Mouse (Mus musculus): Measurements from ENCODE around the gene Wbp2. TPM values are rescaled to one million over a fixed set of nuclear protein-coding genes. Genes with fewer than 3 reads are reported as not detected.

The Wbp2 gene
- polyA plus RNA-seq, 1 experiment from 2014 or later = 95.4 TPM

- no peak overlapping the region for H3K4me2 ChIP-seq (ENCODE audit: low read depth, low read length)
- no peaks in the 10 kb centered on the region for H3K27me3 ChIP-seq (ENCODE audit: control insufficient read depth, insufficient read depth, low read depth, low read length)
- ATAC-seq (ENCODE audit: low read depth) = no peak
- WGBS = 65% methylated on average over 8 of the region's 8 CpGs
- H3K36me3 ChIP-seq (ENCODE audit: control insufficient read depth, insufficient read depth, low read length) = peaks cover 27% of the 10 kb centered on the region
- no peak overlapping the region for H3K4me3 ChIP-seq (ENCODE audit: low read length)
- no peak overlapping the region for H3K9ac ChIP-seq (ENCODE audit: low read length)
- H3K9me3 ChIP-seq (ENCODE audit: control insufficient read depth, low read length) = no peaks in the 10 kb centered on the region
- no peak overlapping the region for H3K27ac ChIP-seq (ENCODE audit: low read length)
- H3K4me1 ChIP-seq (replicated peaks; ENCODE audit: control insufficient read depth, insufficient read depth, low read length) = no peaks in the 10 kb centered on the region
These were observed 24.3 kb downstream of the Wbp2 start for GRCm38 (mm10) chr11:116062521-116062920.

- H3K4me1 ChIP-seq (replicated peaks; ENCODE audit: control insufficient read depth, insufficient read depth, low read length) = no peaks in the 10 kb centered on the region
- H3K36me3 ChIP-seq (ENCODE audit: control insufficient read depth, insufficient read depth, low read length) = peaks cover 33% of the 10 kb centered on the region
- WGBS = 81% methylated on average over 13 of the region's 13 CpGs
- H3K9me3 ChIP-seq (ENCODE audit: control insufficient read depth, low read length) = no peaks in the 10 kb centered on the region
- ATAC-seq (ENCODE audit: low read depth) = no peak
- H3K4me3 ChIP-seq (ENCODE audit: low read length) = no peak overlapping the region
- no peak overlapping the region for H3K27ac ChIP-seq (ENCODE audit: low read length)
- no peak overlapping the region for H3K9ac ChIP-seq (ENCODE audit: low read length)
- H3K4me2 ChIP-seq (ENCODE audit: low read depth, low read length) = no peak overlapping the region
- H3K27me3 ChIP-seq (ENCODE audit: control insufficient read depth, insufficient read depth, low read depth, low read length) = no peaks in the 10 kb centered on the region
These were observed 25.0 kb downstream of the Wbp2 start for GRCm38 (mm10) chr11:116061641-116062415.

- Histone ChIP-seq H3K4me3 (ENCODE audit: low read length) (no peak overlapping the region), H3K36me3 (ENCODE audit: control insufficient read depth, insufficient read depth, low read length) (peaks cover 43% of the 10 kb centered on the region), H3K27ac (ENCODE audit: low read length) (peak overlapping the region; percentile 50), H3K4me1 (replicated peaks; ENCODE audit: control insufficient read depth, insufficient read depth, low read length) (no peaks in the 10 kb centered on the region), H3K9ac (ENCODE audit: low read length) (no peak overlapping the region), H3K27me3 (ENCODE audit: control insufficient read depth, insufficient read depth, low read depth, low read length) (no peaks in the 10 kb centered on the region), H3K4me2 (ENCODE audit: low read depth, low read length) (no peak overlapping the region), H3K9me3 (ENCODE audit: control insufficient read depth, low read length) (no peaks in the 10 kb centered on the region)
- ATAC-seq (ENCODE audit: low read depth) = peak; percentile 76
- WGBS = 62% methylated on average over 9 of the region's 9 CpGs
These were observed 26.2 kb downstream of the Wbp2 start for GRCm38 (mm10) chr11:116060596-116060995.

- Histone ChIP-seq H3K9ac (ENCODE audit: low read length) (no peak overlapping the region), H3K27ac (ENCODE audit: low read length) (no peak overlapping the region)
These were observed 27.1 kb downstream of the Wbp2 start for GRCm38 (mm10) chr11:116059691-116060025.

GRCm38 (mm10) chr11:116058868-116059690 lies 27.7 kb downstream of the Wbp2 start:
- Histone ChIP-seq H3K4me2 (ENCODE audit: low read depth, low read length) (no peak overlapping the region), H3K36me3 (ENCODE audit: control insufficient read depth, insufficient read depth, low read length) (peaks cover 57% of the 10 kb centered on the region), H3K27ac (ENCODE audit: low read length) (no peak overlapping the region), H3K4me3 (ENCODE audit: low read length) (no peak overlapping the region), H3K4me1 (replicated peaks; ENCODE audit: control insufficient read depth, insufficient read depth, low read length) (no peaks in the 10 kb centered on the region), H3K9me3 (ENCODE audit: control insufficient read depth, low read length) (no peaks in the 10 kb centered on the region), H3K27me3 (ENCODE audit: control insufficient read depth, insufficient read depth, low read depth, low read length) (no peaks in the 10 kb centered on the region), H3K9ac (ENCODE audit: low read length) (no peak overlapping the region)
- WGBS = 89% methylated on average over 17 of the region's 17 CpGs
- no peak for ATAC-seq (ENCODE audit: low read depth)

More at GRCm38 (mm10) chr11:116059691-116060025, 27.1 kb downstream of the Wbp2 start:
- no peak overlapping the region for H3K4me2 ChIP-seq (ENCODE audit: low read depth, low read length)
- no peaks in the 10 kb centered on the region for H3K9me3 ChIP-seq (ENCODE audit: control insufficient read depth, low read length)
- no peaks in the 10 kb centered on the region for H3K27me3 ChIP-seq (ENCODE audit: control insufficient read depth, insufficient read depth, low read depth, low read length)
- no peak overlapping the region for H3K4me3 ChIP-seq (ENCODE audit: low read length)
- 91% methylated on average over 11 of the region's 11 CpGs for WGBS
- peaks cover 52% of the 10 kb centered on the region for H3K36me3 ChIP-seq (ENCODE audit: control insufficient read depth, insufficient read depth, low read length)
- H3K4me1 ChIP-seq (replicated peaks; ENCODE audit: control insufficient read depth, insufficient read depth, low read length) = no peaks in the 10 kb centered on the region
- no peak for ATAC-seq (ENCODE audit: low read depth)

GRCm38 (mm10) chr11:116058022-116058614 lies 28.7 kb downstream of the Wbp2 start:
- H3K36me3 ChIP-seq (ENCODE audit: control insufficient read depth, insufficient read depth, low read length) = peaks cover 62% of the 10 kb centered on the region
- no peak overlapping the region for H3K9ac ChIP-seq (ENCODE audit: low read length)
- no peak overlapping the region for H3K4me2 ChIP-seq (ENCODE audit: low read depth, low read length)
- H3K27me3 ChIP-seq (ENCODE audit: control insufficient read depth, insufficient read depth, low read depth, low read length) = no peaks in the 10 kb centered on the region
- 69% methylated on average over 12 of the region's 12 CpGs for WGBS
- H3K4me1 ChIP-seq (replicated peaks; ENCODE audit: control insufficient read depth, insufficient read depth, low read length) = no peaks in the 10 kb centered on the region
- no peak for ATAC-seq (ENCODE audit: low read depth)
- H3K27ac ChIP-seq (ENCODE audit: low read length) = no peak overlapping the region
- H3K9me3 ChIP-seq (ENCODE audit: control insufficient read depth, low read length) = no peaks in the 10 kb centered on the region
- H3K4me3 ChIP-seq (ENCODE audit: low read length) = no peak overlapping the region

- no peak overlapping the region for H3K27ac ChIP-seq (ENCODE audit: low read length)
- no peak overlapping the region for H3K4me2 ChIP-seq (ENCODE audit: low read depth, low read length)
- no peak overlapping the region for H3K9ac ChIP-seq (ENCODE audit: low read length)
- no peak overlapping the region for H3K4me3 ChIP-seq (ENCODE audit: low read length)
- WGBS = 69% methylated on average over 4 of the region's 4 CpGs
- no peak for ATAC-seq (ENCODE audit: low read depth)
- H3K9me3 ChIP-seq (ENCODE audit: control insufficient read depth, low read length) = no peaks in the 10 kb centered on the region
- H3K36me3 ChIP-seq (ENCODE audit: control insufficient read depth, insufficient read depth, low read length) = peaks cover 61% of the 10 kb centered on the region
- no peaks in the 10 kb centered on the region for H3K4me1 ChIP-seq (replicated peaks; ENCODE audit: control insufficient read depth, insufficient read depth, low read length)
- H3K27me3 ChIP-seq (ENCODE audit: control insufficient read depth, insufficient read depth, low read depth, low read length) = no peaks in the 10 kb centered on the region
These were observed 29.4 kb downstream of the Wbp2 start for GRCm38 (mm10) chr11:116057237-116057881.

- 88% methylated on average over 11 of the region's 11 CpGs for WGBS
- Histone ChIP-seq H3K4me3 (ENCODE audit: low read length) (no peak overlapping the region), H3K36me3 (ENCODE audit: control insufficient read depth, insufficient read depth, low read length) (peaks cover 65% of the 10 kb centered on the region), H3K9ac (ENCODE audit: low read length) (no peak overlapping the region), H3K4me1 (replicated peaks; ENCODE audit: control insufficient read depth, insufficient read depth, low read length) (no peaks in the 10 kb centered on the region), H3K9me3 (ENCODE audit: control insufficient read depth, low read length) (no peaks in the 10 kb centered on the region), H3K27ac (ENCODE audit: low read length) (no peak overlapping the region), H3K27me3 (ENCODE audit: control insufficient read depth, insufficient read depth, low read depth, low read length) (no peaks in the 10 kb centered on the region), H3K4me2 (ENCODE audit: low read depth, low read length) (no peak overlapping the region)
- no peak for ATAC-seq (ENCODE audit: low read depth)
These were observed 30.9 kb downstream of the Wbp2 start for GRCm38 (mm10) chr11:116055873-116056272.

Measured in lung, embryonic 16.5 days (tissue).